Mouse (Mus musculus): Measurements from ENCODE around the gene Alg14.
A peak's percentile ranks its signal among the peaks of the same experiment; 100 is the strongest.

Alg14 gene

GRCm38 (mm10) chr3:121277557-121277956 is 14.0 kb upstream of the Alg14 start:
- no peak for DNase-seq (ENCODE audit: low spot score in 2 of 2)

GRCm38 (mm10) chr3:121279679-121280078 is 11.9 kb upstream of the Alg14 start:
- DNase-seq (ENCODE audit: low spot score in 2 of 2), result no peak

- no peak for DNase-seq (ENCODE audit: low spot score in 2 of 2)
Observed at GRCm38 (mm10) chr3:121282998-121283397, 8.6 kb upstream of the Alg14 start, which contains the start of gene Tmem56. Gene Tmem56, minus strand, starts transcription at chr3:121283098.

- no peak for DNase-seq (ENCODE audit: low spot score in 2 of 2)
Observed at GRCm38 (mm10) chr3:121285219-121285618, 6.4 kb upstream of the Alg14 start.

- no peak for DNase-seq (ENCODE audit: low spot score in 2 of 2)
Observed at GRCm38 (mm10) chr3:121287151-121287550, 4.4 kb upstream of the Alg14 start.

- DNase-seq (ENCODE audit: low spot score in 2 of 2), result no peak
Observed at GRCm38 (mm10) chr3:121290681-121291080, 892 bp upstream of the Alg14 start.

GRCm38 (mm10) chr3:121291225-121291559 is 381 bp upstream of the Alg14 start:
- no peak for DNase-seq (ENCODE audit: low spot score in 2 of 2)

GRCm38 (mm10) chr3:121294200-121294599 is 2.6 kb downstream of the Alg14 start:
- DNase-seq (ENCODE audit: low spot score in 2 of 2), result no peak

- DNase-seq (ENCODE audit: low spot score in 2 of 2), result no peak
Observed at GRCm38 (mm10) chr3:121306641-121307040, 15.1 kb downstream of the Alg14 start.

- DNase-seq (ENCODE audit: low spot score in 2 of 2), result peak; percentile 71 to 72
Observed at GRCm38 (mm10) chr3:121307532-121308234, 16.1 kb downstream of the Alg14 start.

GRCm38 (mm10) chr3:121308935-121309334 is 17.4 kb downstream of the Alg14 start:
- no peak for DNase-seq (ENCODE audit: low spot score in 2 of 2)

- no peak for DNase-seq (ENCODE audit: low spot score in 2 of 2)
Observed at GRCm38 (mm10) chr3:121309429-121309828, 17.9 kb downstream of the Alg14 start.

GRCm38 (mm10) chr3:121309896-121310714 is 18.5 kb downstream of the Alg14 start:
- no peak for DNase-seq (ENCODE audit: low spot score in 2 of 2)

GRCm38 (mm10) chr3:121312426-121312825 is 20.9 kb downstream of the Alg14 start:
- DNase-seq (ENCODE audit: low spot score in 2 of 2), result no peak

- no peak for DNase-seq (ENCODE audit: low spot score in 2 of 2)
Observed at GRCm38 (mm10) chr3:121312979-121313378, 21.4 kb downstream of the Alg14 start.

- DNase-seq (ENCODE audit: low spot score in 2 of 2), result no peak
Observed at GRCm38 (mm10) chr3:121314149-121314548, 22.6 kb downstream of the Alg14 start.

GRCm38 (mm10) chr3:121315498-121315897 is 23.9 kb downstream of the Alg14 start:
- no peak for DNase-seq (ENCODE audit: low spot score in 2 of 2)

GRCm38 (mm10) chr3:121319906-121320305 is 28.3 kb downstream of the Alg14 start:
- no peak for DNase-seq (ENCODE audit: low spot score in 2 of 2)

- DNase-seq (ENCODE audit: low spot score in 2 of 2), result no peak
Observed at GRCm38 (mm10) chr3:121320896-121321295, 29.3 kb downstream of the Alg14 start.

GRCm38 (mm10) chr3:121323371-121323770 is 31.8 kb downstream of the Alg14 start:
- no peak for DNase-seq (ENCODE audit: low spot score in 2 of 2)

GRCm38 (mm10) chr3:121327406-121327805 is 35.8 kb downstream of the Alg14 start:
- no peak for DNase-seq (ENCODE audit: low spot score in 2 of 2)

GRCm38 (mm10) chr3:121329647-121330046 is 38.1 kb downstream of the Alg14 start:
- no peak for DNase-seq (ENCODE audit: low spot score in 2 of 2)

GRCm38 (mm10) chr3:121330244-121330646 is 38.7 kb downstream of the Alg14 start:
- DNase-seq (ENCODE audit: low spot score in 2 of 2), result no peak

Data from urinary bladder, postnatal 36 days (tissue).